Mouse (Mus musculus) liver, adult (tissue): ENCODE measurements around the gene Osgin1.
A peak's percentile ranks its signal among the peaks of the same experiment; 100 is the strongest.

Source experiments
- GATA4 ChIP-seq: IDR thresholded peaks from 2 replicates; pipeline ENCODE4 v1.6.1; 2014; ENCODE audit warnings: mild to moderate bottlenecking, low read length; ENCODE audit not compliant: insufficient replicate concordance

Osgin1 gene

DNA sequence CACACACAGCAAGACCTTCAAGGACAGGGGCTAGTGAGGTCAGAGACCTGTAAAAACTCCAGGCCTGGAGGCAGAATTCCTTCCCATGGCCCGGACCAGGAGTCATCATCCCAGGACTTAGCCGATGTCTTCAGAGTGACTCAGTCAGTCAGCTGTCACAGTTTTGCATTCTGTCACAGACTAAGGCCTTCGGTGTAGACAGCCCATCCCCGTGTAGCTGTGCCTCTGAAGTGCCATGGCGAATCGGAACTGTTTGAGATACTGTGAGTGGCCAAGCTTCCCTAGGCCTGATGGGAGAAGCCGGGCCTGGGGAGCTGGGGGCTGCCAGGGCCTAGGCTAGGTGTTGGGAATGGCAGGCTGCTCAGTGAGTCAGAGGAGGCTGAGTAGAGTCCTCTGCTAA is 3.2 kb upstream of the Osgin1 start:
- no peak for TF ChIP-seq GATA4

DNA sequence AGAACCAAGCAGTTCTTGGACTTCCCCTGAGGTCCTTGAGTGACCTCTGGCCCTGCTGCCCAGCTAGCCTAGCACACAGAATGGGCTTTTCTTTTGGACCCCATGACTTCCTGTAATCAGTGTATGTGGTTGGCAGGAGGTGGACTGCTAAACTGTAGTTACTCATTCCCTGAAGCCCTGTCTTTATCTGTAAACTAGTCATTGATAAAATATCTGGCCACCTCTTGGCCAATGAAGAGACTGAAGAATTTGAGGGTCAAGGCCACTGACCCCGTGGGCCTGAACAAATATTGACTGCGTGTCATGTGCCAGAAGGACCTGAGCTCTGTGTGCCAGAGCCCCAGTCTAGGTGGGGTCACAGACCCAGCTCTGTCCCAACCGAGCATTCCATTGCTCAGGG is 1.6 kb upstream of the Osgin1 start:
- TF ChIP-seq GATA4: 0 out of 2 replicates have a peak, but pooled peaks have one; percentile 66

DNA sequence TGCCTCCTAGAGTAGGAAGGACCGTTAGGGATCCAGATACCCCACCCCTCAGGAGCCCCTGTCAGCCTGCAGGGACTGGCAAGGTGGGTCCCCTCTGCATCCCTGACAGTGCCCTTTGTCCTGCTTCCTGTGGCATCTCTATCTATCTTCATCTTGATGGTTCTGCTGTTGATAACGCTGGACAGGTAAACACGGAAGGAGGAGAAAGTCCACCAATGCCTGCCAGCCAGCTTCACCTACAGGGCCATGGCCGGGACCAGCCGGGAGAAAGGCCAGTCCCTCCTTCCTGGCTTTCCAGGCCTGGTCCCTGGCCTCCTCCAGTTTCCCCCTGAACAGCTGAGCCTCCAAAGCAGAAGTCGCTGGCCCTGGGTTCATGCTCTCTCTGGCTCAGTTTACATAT is 645 bp downstream of the Osgin1 start:
- TF ChIP-seq GATA4: peak; percentile 92

DNA sequence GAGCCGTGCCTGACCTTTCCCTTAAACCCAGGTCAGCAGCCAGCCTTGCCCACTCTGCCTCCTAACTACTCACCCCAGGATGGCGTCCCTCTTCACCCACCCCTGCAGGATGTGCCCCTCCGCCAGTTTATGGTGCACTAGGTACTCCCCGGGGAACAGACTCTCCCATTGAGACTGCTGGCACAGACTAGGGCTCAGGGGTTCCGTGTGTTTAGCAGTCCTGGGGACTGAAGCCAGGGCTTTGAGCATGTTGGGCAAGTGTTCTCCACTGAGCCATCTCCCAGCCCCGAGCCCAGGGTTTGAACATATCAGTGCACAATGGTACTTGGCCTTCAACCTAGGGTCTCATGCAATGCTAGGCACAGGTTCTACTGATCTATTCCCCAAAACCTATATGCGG is 1.6 kb downstream of the Osgin1 start:
- TF ChIP-seq GATA4: no peak

DNA sequence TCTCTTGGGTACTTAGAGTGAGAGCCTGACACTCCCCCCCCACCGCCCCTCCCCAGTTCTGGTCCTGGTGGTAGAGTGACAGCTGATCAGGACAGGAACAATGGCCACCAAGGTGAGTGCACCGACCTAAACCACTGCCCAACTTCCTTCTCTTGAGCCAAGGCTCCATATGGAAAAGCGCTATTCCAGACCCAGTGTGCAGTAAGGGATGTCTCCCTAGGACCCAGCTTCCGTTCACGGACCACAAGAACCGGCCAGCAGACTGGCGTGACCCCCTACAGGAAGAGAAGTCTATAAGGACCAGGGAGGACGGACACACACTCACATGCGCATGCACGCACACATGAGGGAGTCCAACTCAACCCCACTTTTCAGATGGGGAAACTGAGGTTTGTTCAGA is 2.4 kb downstream of the Osgin1 start:
- TF ChIP-seq GATA4: no peak

DNA sequence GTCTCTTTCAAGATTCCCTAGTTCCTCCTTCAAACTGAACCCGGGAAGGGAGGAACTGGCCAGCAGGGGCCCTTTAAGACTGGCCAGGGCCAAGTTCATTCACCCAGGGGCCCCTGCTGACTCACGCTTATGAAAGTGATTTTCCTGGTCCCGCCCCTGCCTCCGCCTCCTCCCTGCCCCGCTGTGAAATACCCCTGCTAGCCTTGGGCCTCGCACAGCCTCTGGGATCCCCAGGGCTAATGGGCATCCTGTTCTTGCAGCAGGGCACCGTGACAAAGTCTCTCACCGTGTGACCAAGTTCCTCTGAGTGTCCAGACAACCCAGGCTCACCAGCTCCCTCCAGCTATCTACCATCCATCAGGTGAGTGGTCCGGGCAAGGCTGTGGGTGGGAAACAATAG is 3.0 kb downstream of the Osgin1 start:
- peak; percentile 26; the same call in 1 of the 2 replicates for TF ChIP-seq GATA4

DNA sequence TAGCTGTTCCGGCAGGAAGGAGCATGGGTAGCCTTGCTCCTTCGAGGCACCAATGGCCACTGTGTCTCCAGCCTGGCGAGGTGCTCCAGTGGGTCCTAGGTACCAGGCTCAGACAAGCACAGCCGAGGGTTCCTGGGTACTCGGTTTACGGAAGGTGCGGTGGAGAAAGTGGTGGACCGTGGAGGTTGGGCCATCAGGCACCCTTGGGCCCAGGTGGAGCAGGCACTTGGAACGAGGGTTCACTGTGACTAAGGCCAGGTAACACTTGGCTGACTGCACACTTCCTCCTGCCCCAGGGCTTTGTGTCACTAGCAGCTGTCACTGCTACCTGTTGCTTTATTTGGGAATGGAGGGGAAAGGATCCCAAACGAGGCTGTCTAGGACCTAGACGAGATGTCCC is 3.6 kb downstream of the Osgin1 start:
- no peak for TF ChIP-seq GATA4

DNA sequence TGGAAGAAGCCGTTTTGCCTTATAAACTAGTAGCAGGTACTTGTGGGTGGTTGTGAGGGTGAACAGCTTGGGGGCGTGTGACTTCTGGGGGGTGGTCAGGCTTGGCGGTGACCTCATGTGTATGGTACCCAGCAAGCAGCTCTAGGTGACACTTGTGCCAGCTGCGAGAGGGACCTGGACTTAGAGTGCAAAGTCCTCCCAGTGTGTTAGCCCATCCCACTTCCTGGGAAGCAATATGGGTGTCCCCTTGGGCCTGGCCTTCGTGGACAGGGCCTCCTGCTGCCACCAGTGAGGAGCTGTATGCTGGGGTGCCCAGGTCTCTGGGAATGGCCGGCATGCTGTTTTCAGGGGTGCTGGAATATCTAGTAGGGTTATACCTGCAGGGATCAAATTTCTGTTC is 5.0 kb downstream of the Osgin1 start:
- no peak for TF ChIP-seq GATA4

DNA sequence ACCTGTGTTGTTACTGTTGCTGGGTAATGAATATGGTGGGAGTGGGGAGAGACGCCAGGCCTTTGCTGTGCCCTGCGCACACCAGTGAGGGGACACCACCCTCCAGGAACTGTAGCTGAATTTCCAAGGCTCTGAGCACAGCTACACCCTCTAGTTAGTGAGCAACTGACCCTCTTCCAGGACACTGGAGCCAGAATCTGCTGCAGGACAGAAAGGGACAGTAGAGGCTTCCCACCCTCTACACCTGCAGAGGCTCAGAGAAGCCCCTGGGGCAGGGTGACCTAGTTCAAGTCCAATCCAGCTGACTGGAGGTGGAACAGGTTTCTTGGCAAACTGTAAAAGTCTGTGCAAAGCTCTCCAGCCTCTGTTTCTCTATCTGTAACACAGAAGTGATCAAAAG is 5.5 kb downstream of the Osgin1 start:
- TF ChIP-seq GATA4: no peak

DNA sequence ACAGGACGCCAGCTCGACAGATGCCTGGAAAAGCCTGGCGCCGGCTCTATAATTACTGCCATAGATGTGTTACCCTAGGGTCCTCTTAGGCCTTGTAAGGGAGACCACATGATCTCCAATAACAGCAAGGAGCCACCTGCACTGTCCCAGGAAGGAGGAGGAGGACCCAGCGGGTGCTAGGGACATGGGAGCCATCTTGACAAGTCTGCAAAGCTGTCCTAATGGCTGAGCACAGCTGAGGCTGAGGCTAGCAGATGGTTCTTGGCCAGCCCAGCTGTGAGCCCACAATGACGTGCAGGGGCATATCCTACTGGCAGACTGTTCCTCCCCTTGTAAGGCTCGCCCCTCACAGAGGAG is 5.9 kb downstream of the Osgin1 start:
- no peak for TF ChIP-seq GATA4

DNA sequence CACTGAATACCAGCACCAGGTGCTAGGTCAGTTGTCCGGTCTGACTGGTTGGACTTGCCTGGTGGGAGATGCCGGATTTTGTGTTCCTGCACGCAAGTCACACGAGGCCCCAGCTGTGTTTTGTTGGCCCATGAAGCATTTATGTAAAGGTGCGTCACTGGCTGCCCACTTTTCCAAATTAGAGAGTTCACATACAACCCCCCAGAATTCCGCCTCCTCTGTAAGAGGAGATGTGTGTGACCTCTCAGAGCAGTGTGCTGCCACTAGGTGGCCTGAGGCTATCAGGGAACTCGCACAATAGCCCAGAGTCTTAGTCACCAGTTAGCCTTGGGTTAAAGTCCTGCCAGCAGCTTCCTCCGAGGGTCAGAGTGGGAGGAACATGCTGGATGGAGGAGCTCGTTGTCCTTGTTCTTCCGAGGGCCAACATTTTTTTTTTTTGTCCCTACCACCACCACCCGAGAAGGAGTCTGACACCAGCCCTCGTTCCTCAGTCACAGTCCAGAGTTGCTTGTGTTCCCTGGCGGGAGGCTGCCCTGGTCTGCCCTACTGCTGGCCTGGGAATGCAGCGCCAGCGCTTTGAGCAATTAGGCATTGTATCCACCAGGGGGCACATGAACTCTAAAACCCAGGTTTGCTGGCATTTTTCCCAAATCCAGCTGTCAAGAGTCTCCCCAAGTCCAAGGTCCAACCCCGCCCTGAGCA is 6.5 kb downstream of the Osgin1 start:
- no peak for TF ChIP-seq GATA4

DNA sequence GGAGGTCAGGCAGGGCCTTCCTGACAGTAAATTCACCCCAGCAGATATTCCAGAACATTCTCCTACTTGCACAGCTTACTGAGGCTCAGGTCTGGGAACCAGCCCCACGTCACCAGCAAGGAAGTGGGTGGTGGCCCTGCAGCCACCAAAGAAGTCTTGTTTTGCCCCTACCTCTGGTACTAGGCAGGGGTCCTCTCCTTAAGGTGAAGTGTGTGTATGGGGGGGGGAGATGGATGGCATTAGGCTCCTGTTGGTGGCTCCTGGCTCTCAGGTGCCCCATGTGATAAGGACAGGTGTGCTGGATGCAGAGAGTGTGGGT is 7.0 kb downstream of the Osgin1 start:
- no peak for TF ChIP-seq GATA4

DNA sequence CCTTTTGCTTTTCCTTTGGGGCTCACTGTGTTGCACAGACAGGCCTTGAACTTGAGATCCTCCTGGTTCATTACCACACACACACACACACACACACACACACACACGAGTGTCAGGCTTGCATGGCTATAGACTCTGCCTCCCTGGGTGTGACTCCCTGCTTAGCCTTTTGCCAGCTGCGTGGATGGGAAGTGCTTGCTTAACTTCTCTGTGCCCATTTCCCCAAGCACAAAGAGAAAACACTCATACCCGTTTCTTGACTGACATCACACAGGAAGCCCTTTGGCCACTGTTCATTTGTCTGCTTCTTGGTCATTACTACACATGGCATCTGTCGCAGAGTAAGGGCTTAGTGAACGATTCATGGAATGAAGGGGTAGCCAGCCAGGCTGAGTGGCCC is 8.1 kb downstream of the Osgin1 start:
- TF ChIP-seq GATA4: no peak

DNA sequence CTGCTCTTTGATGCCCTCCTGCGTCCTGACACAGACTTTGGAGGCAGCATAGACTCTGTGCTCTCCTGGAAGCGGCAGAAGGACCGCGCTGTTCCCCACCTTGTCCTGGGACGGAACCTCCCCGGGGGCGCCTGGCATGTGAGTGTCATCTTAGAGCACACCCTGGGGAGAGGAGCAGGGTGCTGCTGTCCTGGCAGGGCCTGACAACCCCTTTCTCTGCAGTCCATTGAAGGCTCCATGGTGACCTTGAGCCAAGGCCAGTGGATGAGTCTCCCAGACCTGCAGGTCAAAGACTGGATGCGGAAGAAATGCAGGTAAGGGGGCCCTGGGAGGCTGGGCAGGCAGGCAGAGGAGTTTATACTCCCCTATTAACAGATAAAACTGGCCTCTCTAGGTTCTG is 9.0 kb downstream of the Osgin1 start:
- TF ChIP-seq GATA4: no peak

DNA sequence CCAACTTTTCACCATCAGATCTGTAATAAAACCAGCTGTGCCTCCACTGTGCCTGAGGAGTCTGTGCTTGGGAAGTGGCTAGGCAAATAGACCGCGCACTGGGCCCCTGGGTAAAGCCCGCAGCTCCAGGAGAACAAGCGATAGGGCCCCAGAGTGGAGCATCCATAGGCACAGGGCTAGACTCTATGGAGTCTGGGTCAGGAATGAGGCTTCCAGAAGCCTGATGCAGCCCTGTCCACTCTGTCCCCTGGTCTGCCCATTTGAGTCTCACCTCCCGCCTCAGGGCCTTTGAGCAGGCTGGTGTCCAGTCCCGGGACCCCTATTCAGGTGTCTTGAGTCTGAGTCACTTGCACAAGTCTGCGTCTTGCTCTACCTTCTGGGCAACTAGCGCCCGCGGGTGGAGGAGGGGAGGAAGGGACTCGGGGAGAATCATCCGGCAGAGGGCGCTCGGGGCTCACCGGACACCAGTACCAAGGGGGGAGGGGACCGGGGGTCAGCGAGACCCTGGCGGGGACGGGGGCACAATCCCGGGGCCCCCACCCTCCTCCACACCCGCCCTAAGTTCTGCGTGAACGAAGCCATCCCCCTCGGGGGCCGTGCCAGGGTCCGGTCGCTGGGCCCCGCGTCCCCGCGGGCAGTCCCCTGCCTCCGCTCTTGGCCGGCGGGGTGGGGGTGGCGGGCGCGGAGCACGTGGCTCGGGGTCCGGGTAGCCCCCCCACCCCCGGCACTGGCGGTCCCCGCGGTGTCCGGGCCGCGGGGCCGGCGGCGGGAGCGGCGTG is 12.5 kb downstream of the Osgin1 start, which contains the start of gene Necab2:
TSS of gene Necab2 (plus strand) at position 509 of the 779 bp plus-strand sequence.
- no peak for TF ChIP-seq GATA4

DNA sequence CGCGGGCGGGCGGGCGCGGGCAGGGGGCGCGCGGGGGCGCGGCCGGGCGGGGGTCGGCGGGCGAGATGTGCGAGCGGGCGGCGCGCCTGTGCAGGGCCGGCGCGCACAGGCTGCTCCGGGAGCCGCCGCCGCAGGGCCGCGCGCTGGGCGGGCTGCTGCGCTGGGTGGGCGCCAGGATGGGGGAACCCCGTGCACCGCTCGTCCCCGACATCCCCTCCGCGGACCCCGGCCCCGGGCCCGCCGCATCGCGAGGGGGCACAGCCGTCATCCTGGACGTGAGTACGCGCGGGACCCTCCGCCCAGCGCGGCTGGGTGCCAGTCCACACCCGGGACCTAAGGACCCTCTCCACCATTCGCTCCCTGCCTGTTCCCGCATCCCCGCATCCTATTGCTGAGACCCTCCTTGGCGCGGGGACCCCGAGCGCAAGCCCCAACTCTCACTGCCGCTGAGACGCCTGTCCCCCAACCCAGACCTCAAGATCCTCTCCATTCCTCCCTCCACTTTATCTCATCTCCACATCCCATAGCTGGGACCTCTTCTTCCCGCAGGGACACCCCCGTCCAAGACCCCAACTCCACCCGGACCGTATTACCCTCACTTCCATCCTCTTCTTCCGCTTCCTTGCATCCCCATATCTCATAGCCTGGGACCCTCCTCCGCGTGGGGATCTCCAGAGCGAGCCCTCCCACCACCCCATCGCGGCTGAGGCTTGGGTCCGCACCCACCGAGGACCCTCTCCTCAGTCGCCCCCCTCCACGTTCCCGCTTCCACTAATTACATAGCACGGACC is 13.3 kb downstream of the Osgin1 start:
- TF ChIP-seq GATA4: no peak
